Mouse (Mus musculus) cerebellum, adult 11 months (tissue): ENCODE measurements around the gene Ccdc51.

ENCODE experiments used
- DNase-seq: peaks from one replicate; pipeline ENCODE4 v3.0.0; 2022

Ccdc51 gene

DNA sequence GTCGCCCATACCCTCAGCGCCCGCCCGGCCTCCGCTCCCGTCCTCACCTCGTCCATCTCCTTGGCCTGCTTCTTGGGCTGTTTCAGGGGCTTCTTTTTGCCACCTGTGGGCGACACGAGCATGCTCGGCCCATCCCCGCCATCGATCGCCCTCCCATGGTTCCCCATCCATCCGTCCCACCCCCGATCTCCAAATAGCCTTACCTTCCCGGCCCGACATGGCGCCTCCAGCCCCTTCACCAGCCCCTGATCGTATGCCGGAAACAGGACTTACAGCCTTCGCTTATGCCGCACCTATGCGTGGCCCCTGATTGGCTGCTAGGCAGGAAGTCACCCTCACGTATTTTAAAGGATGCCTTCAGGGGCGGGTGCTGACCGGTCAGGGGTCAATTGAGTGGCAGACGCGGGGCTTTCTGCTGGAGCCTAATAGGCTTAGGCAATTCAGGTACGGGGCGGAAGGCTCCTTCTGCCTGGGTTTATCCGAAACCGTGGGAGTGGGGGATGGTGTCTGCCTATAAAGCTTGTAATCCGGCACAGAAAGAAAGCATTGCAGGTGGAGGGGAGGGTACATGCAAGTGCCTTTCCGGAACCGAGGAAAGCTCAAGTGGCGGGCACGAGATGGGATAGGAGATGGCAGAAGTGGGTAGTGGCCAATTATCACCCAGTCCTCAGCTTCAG lies at the start of gene Ccdc51, which contains the start of gene Tma7:
Gene Ccdc51, plus strand, starts transcription at position 370 of the 677 bp plus-strand sequence.
Gene Tma7, minus strand, starts transcription at position 464 of the 677 bp plus-strand sequence.
- peak; percentile 78 for DNase-seq

DNA sequence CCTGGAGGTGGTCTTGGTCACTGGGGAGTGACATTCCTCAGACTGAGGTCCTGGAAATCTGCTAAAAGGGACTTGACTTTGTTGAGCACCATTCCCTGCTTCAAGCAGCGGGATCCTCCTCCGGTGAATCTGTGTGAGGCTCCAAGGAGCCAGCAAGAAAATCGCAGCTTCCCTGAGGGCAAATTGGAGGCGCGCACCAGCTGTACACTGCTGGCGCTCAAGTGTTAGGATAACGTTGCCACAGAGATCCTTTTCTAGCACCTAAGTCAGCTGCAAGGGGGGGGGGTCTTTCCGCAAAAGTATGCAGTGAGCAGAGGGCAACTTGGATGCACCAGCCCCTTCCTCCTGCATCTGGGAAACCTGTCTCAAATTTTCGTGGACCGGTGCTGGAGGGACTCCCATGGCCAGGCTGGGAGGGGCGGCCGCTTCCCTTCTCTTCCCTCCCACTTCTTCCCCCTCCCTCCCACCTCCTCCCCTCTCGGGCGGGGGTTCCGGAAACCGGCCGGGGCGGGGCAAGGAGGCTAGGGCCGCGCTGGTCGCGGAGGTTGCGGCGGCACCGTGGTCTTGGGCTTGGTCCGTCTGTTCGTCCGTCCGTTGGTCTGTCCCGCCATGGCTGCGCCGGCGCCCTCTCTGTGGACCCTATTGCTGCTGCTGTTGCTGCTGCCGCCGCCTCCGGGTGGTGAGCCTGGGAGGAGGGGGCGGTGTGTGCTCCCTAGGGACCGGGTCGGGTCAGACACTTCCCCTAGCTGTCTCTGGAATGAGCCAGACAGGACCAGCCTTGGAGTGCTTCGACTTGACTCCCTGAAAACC lies 44.0 kb upstream of the Ccdc51 start, which contains the start of gene Shisa5:
Gene Shisa5, plus strand, starts transcription at position 480 of the 810 bp plus-strand sequence.
- no peak for DNase-seq

DNA sequence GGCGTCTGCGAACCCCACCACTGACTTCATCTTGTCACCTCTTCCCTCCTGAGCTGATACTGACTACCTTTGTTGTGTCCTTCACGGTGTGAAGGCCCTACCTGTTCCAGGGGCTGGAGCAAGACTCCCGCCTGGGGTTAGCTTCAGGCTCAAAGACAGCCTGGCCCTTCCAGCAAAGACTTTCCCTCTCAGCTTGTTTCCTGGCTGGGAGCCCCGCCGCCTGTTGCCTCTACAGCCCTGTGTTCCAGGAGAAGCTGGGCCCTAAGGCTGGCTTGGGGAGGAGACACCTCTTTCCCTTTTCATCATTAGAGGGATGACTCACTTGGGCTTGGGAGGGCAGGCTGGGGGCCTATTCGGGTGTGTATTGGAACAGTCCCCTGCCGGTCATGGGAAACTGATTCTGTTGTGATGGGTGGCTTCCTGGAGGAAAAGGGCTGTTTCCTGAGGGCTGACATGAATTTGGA lies 43.4 kb upstream of the Ccdc51 start:
- peak; percentile 65 for DNase-seq

DNA sequence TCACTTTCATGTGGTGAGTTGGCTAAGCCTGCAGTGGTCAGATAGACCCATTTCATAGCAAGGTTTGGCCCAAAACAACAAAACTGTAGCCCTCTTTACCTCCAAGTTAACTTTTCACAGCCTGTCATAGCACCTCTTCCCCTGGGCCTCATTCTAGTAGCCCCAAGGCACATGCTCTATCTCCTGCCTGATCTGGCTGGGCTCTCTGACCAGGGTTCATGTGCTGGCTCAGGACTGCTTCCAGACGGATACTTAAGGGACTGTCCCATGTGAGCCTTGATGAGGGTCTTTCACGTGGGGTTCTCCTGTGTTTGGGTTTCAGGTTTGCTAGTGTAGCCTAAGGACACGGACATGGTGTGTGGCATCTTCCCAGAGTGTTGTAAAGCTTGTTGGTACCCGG lies 42.6 kb upstream of the Ccdc51 start:
- DNase-seq: no peak

DNA sequence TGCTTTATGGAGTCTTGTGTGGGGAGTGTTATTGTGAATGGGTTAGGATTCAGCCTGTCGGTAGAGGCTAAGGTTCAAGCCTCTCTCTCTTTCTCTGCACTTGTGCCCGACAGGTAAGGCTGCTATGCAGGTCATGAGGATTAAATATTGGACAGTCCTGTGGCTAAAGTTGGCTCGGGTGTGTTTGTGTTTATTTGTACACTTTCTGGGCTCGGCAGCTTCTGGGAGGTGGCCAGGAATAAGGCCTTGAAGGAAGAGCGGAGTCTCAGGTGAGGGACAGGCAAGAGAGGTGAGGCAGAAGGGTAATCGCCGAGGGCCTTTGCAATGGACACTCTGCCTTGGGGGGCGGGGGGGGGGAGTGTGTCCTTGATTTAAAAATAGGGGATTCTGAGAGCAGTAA lies 42.1 kb upstream of the Ccdc51 start:
- no peak for DNase-seq

DNA sequence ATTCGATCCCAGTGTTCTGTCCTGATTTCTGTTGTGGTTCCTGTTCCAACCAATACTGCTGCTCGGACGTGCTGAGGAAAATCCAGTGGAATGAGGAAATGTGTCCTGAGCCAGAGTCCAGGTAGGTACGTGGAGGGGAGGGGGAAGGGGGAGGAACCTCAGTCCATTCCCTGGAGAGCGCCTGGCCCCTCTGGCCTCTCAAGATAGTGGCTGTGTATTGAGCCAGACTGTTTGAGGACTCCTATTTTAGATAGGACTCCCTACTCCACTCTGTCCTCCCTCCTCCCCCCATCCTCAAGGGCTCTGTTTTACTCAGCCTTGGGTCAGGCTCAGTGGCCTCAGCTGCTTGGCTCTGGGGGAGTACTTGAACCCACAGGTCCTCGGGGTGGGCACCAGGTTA lies 41.4 kb upstream of the Ccdc51 start:
- no peak for DNase-seq

DNA sequence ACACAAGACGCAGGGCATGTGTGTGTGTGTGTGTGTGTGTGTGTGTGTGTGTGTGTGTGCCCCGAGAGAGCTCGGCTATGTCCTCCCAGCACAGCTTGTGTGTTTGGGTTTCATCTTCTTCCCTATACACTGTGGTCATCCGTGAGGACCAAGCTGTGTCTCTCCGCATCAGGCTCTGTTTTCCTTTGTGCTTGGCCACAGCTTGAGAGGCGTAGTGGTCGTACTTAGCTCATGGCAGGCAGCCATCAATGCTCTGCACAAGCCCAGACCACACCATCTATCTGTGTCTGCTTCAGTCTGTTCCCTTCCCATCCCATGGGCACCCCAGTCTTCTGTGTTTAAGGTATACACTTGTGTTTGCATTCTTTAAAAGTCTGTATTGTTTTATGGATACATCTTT lies 40.9 kb upstream of the Ccdc51 start:
- no peak for DNase-seq

DNA sequence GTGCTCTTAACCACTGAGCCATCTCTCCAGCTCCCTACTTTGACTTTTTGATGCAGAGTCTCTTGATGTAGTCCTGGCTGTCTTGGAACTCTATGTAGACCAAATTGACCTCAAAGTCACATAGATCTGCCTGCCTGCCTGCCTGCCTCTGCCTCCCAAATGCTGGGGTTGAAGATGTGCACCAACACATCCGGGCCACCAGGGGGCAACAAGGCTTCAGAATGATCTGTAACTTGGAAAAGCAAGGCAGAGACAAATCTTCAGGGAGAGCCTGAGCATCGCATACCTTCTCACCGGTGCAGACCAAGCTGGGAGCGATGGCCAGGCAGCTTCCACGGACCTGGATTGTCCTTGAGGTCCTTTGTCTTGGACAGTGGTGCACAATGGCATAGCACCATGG lies 36.0 kb upstream of the Ccdc51 start:
- DNase-seq: no peak

DNA sequence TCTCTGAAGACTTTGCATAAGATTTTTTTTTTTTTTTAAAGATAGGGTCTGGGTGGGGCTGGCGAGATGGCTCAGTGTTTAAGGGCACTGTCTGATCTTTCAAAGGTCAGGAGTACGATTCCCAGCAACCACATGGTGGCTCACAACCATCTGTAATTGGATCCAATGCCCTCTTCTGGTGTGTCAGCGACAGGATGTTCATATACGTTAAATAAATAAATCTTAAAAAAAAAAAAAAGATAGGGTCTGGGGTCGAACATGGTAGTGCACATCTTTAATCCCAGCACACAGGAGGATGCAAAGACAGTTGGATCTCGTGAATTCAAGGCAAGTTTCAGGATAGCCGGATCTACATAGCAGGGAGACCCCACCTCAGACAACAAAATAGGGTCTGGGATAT lies 33.0 kb upstream of the Ccdc51 start:
- no peak for DNase-seq

DNA sequence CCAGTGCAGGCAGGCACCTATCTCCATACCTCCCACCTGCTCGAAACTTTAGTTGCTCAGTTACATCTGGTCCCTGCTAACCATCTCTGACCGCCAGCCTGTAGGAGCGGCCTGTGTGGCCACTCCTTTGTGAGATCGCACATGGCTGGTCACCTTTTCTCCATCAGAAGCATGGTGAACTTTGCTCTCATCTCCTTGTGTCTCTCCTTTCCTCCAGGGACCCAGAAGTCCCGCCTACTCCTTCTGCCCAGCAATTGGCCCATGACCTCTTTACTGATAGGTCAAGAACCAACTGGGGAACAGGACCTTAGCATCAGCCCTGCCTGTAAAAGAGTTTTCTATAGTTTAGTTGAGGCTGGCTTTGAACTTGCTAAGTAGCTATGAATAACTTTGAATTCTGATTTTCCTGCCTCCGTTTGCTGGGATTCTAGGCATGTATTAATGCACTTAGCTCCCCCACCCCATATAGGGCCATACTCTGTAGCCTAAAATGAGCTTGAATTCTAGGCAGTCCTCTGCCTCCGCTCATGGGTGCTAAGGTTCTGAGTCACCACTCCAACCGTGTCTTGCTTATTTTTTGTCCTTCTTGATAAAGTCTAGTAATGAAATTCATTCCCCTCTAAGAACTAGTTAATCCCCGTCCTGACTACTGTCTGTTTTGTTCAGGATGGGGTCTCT lies 32.2 kb upstream of the Ccdc51 start:
- no peak for DNase-seq

DNA sequence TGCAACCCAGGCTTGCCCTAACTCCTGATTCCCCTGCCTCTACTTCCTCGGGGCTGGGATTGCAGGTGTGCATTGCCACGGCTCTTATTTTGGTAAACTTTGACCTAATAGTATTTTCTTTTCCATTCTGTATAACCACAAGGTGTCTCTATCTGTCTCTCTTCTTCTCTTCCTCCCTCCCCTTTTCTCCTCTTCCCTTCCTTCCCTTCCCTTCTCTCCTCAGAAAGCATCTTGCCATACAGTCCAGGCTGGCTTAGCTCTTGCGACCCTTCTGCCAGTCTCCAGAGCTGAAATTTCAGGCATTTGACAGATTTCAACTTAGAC lies 31.7 kb upstream of the Ccdc51 start:
- DNase-seq: no peak

DNA sequence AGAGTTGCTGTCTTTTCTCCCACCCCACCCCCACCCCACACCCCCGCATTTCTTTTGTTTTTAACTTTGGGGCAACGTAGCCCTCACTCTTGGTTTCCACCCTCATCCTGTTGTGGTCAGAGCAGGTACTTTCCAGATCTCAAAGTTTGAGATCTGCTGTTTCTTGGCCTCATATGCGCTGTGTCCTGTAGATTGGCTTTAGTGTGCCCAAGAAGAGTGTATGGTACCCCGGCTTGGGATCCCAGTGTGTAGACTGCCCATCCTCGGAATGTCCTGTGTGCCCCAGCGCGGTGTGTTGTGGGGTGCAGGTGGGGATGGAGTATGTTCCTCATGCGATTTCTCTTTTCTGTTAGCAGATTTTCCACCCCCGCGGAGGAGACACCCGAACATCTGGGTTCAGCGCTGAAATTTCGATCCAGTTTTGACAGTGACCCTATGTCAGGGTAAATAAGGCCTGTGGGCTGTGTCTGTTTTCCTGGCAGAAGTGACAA lies 31.2 kb upstream of the Ccdc51 start:
- no peak for DNase-seq

DNA sequence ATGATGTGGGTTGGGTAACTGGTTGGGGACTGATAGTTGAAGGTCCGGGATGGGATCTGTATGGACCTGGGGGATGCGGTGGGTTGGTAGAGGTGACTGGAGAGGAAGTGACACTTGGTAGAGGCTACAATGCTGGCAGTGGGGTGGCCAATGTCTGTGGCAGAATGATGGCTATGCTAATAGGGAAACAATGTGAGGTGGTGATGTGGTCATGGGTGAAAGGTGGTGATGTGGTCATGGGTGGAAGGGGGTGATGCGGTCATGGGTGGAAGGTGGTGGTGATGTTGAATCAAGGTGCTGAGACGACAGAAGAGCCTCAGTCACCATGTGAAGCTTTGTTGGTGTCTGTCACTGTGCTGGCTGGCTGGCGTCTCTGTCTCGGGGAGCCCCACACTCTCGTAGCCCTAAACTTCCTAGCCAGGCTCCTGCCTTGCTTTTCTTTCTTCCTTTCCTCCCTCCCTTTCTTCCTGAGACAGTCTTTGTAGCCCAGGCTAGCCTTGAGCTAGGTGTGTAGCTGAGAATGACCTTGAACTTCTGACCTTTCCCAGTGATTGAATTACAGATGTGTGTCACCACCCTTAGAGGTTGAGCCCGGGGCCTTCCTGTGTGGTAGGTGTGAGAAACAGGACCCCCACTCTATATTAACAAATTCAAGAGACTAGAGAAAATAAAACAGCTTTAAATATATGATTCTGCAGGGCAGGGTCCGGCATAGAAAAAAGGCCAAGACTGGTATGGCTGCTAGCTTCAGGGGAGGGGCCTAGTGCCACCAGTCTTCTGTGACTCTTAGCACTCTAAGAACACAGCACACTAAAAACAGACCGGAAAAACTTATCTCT lies 30.4 kb upstream of the Ccdc51 start:
- DNase-seq: no peak

DNA sequence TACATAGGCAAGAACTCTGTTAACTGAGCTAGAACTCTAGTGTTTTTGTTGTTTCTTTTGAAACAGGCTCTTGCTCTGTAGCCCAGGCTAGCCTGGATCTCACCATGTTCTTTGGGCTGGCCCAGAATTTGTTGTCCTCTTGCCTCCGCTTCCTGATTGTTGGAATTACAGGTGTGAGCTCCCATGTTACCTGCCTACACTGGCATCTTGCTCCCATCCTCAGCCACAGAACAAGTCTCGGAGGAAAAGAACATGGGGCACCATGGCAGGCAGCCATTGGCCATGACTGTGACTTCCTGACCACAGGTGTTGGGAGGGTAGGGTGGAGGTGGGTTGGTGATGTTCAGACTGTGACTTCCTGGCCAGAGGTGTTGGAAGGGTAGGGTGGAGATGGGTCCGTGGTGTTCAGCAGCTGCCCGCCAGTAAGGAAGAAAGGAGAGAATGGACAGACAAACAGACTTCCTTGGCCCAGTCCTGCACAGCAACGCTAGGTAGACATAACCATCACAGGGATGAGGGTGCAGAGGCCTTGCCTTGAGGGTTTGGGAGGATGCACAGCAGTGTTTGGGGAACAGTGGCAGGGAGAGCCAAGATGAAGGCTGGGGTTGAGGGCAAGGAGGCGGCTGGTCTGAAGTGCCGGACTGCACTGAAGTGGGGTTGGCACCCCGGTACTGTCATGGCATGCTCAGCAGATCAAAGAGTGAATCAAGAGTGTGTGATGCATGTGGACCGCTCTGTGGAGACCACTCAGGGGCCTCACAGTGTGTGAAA lies 29.6 kb upstream of the Ccdc51 start:
- DNase-seq: no peak

DNA sequence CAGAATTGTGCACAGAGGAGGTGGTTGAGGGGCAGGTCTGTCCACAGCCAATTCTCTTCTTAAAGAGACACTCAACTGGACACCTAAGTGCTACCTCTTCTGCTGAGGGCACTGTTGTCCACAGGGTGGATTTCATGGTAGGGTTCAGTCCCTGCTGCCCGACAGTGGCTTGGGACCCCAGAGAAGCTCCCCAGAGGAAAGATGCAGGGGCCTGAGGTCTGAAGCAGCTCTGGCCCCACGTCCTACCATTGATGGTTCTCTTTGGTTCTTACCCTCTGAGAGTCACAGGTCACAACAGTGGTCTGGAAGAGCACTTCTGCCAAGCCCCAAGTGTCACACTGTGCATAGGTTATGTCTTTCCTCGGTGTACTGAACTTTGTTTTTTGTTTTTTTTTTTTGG lies 28.9 kb upstream of the Ccdc51 start:
- DNase-seq: no peak

DNA sequence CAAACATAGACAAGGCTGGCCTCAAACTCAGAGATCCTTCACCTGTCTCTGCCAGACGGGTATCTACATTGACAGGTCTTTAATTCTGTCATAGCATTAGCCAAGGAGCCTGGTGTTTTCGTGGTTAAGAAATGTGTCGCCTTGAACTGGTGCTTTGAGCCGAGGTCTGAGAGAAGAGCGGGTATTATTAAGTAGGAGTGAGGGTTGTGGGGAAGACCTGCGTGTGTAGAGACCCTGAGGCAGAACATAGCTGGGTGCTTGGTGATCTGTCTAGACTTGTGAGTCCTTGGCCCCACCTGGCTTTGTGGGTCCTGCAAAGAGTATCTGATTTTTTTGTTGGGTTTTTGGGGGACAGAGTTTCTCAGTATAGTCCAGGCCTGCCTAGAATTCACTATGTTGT lies 28.4 kb upstream of the Ccdc51 start:
- DNase-seq: no peak

DNA sequence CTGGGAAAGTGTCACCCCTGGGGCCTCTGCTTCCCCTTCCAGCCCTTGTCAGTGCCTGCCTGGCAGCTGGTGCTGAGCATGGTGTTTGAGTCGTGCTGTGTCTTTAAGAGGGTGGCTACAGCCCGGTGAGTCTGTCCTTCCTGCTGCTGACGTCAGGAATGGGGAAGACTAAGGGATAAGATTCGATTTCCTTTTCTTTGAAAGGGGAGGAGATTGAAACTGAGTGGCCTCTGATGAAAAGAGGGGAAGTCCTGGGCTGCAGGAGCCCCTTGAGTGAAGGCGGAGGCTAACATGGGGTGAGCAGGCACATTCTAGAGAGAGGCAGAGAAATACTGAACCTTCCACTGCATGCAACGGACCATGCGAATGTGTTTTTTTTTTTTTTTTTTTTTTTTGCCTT lies 27.6 kb upstream of the Ccdc51 start:
- DNase-seq: no peak

DNA sequence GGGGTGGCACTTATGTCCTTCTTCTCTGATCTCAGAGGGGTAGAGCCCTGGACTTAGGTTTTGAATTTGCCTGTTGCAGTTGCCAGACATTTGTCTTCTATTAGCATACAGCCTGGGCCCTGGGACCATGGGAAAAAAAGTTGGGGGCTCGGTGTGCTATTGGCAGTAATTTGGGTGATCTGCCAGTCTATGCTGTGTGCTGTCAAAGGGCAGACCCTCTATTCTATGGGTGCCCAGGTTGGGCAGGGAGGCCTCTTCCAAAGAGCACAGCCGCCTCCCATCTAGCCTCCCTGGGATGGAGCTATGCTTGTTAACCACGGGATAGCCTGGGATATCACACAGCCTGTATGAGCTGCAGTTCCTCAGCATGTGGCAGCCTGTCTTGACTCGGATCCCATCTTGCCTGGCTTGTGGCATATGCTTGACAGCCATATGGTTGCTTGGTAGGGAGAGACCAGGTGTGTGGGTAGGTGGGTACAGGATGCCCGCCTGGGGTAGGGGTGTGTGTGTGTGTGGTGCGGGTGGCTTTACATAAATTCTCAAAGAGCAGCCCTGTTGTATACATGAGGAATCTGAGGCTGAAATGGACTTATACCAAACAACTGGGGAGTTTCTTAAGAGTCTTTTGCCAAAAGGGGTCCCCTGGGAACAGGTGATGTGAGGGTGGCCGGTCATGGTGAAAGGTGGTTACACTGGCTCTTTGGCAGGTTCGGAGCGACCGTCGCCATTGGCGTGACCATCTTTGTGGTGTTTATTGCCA lies 26.8 kb upstream of the Ccdc51 start:
- no peak for DNase-seq

DNA sequence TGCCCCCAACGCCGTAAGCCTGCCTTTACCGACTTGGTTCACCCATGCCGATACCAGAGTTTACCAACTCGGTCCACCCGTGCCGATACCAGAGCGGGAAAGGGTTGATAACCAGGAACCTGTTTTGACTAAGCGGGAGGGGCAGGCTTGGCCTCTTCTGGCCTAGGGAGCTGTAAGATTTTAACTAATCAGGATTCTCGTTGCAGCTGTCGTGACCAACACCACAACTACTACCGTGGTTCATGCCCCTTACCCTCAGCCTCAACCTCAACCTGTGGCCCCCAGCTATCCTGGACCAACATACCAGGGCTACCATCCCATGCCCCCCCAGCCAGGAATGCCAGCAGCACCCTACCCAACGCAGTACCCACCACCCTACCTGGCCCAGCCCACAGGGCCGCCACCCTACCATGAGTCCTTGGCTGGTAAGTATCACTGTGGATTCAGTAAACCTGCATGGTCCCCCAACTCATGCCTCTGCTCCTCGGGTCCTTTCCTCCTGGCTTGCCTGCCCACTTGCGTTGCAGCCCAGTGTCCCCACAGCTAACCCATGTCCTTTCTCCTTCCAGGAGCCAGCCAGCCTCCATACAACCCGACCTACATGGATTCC lies 26.1 kb upstream of the Ccdc51 start:
- DNase-seq: no peak

DNA sequence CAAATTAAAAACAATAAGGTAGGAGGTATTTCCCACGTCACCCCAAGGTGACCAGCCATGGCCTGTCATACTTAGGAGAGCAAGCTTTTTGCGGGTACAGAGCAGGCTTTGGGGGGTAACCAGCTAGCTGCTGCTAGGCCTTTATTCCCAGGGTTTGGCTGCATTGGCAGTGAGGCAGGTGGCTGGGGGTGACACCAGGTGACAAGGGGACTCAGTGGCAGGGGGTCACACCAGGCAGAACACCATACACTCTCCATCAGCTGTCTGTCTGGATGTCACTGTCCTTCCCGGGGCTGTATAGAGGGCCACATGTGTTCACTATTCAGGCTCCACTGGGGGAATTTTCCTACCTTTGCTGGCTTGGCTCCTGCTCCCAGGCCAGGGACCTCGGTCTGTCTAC lies 25.4 kb upstream of the Ccdc51 start:
- no peak for DNase-seq

DNA sequence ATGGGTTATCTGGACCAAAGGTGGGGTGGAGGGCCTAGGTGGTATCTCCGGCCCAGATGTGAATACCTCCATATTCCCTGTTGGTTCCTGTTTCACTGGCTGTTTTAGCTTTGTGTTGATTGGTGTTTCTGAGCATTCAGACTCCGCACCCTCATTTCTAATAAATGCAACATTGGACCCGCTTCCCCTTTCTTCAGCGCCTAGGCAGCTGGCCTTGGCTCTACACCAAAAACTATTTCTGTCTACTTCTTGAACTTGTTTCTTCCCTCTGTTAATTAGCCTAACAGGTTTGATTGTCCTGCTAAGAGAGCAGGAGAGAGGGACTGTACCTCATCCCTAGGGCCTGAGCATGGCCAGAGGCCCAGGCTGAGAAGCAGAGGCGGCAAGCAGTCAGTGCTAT lies 24.8 kb upstream of the Ccdc51 start:
- no peak for DNase-seq
